Comparison of ENCODE assay signal across 11 mouse cellular contexts in the genomic region with DNA sequence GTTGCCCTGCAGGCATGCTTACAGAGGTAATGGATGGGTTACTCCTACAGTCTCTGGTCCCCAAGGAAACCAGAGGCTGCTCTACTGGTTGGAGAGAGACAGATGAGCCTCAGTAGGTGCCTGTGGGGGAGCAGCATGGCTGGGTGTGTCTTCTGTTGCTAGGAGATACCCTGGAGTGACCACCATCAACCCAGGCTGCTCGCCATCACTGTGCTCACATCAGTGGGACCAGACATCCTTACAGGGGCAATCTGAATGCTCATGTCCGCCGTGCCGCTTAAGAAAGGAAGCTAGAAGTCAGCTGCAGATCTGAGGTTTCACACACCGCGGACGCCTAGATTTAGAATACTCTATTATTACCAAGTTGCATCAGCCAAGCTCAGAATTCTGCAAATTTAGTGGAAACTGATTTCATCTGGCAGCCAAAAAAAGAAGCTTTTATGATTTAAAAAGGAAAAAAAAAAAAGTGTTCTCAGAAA. TPM values are rescaled to one million over a fixed set of nuclear protein-coding genes. Genes with fewer than 3 reads are reported as not detected.
DNase-seq lines count a peak whose midpoint lies in the region; ATAC-seq and TF ChIP-seq lines count a peak whose summit lies in the region.
"Had no signal": no experiment of that assay in that cellular context is flagged by ENCODE, and none has a peak within 500 bp of the region (broad histone marks: within the 10 kb centered on the region; RNA-seq: fewer than 3 reads in every experiment).

No protein-coding gene starts in this region.

- peak; percentile 85 for ATAC-seq in hindbrain, embryonic 11.5 days (ENCODE audit: low FRiP score)
- ATAC-seq in midbrain, postnatal 0 days (ENCODE audit: low FRiP score), result no peak
- no peak for ATAC-seq in lung, postnatal 0 days

- TF ChIP-seq EP300 in lung, postnatal 0 days (IDR thresholded peaks at IDR 0.05), result no peak

- no peak overlapping the region for H3K4me3 ChIP-seq in hindbrain, embryonic 11.5 days (ENCODE audit: low read depth, low read length)
- no peak overlapping the region for H3K4me3 ChIP-seq in midbrain, postnatal 0 days (ENCODE audit: low read depth, low read length)
- no peak overlapping the region for H3K4me3 ChIP-seq in lung, postnatal 0 days (ENCODE audit: low read depth, low read length)
- H3K4me3 ChIP-seq: limb, embryonic 13.5 days; megakaryocyte, embryonic 14.5 days had no signal

- no peaks in the 10 kb centered on the region for H3K9me3 ChIP-seq in hindbrain, embryonic 11.5 days (ENCODE audit: control insufficient read depth, low read length)
- H3K9me3 ChIP-seq in midbrain, postnatal 0 days (ENCODE audit: low read length), result no peaks in the 10 kb centered on the region
- H3K9me3 ChIP-seq in lung, postnatal 0 days (ENCODE audit: low read length), result no peaks in the 10 kb centered on the region
- H3K9me3 ChIP-seq: limb, embryonic 13.5 days; megakaryocyte, embryonic 14.5 days had no signal

- TF ChIP-seq CTCF in midbrain, postnatal 0 days (IDR thresholded peaks at IDR 0.05), result no peak
- no peak for TF ChIP-seq CTCF in lung, postnatal 0 days (IDR thresholded peaks at IDR 0.05)

- H3K27ac ChIP-seq in hindbrain, embryonic 11.5 days (ENCODE audit: low read depth, low read length), result no peak overlapping the region
- no peak overlapping the region for H3K27ac ChIP-seq in midbrain, postnatal 0 days (ENCODE audit: low read depth, low read length)
- H3K27ac ChIP-seq in lung, postnatal 0 days (ENCODE audit: low read length), result no peak overlapping the region
- H3K27ac ChIP-seq: limb, embryonic 13.5 days had no signal

- H3K4me1 ChIP-seq in hindbrain, embryonic 11.5 days (replicated peaks; ENCODE audit: control insufficient read depth, insufficient read depth, low read length), result no peaks in the 10 kb centered on the region
- no peaks in the 10 kb centered on the region for H3K4me1 ChIP-seq in midbrain, postnatal 0 days (ENCODE audit: insufficient read depth, low read length)
- no peaks in the 10 kb centered on the region for H3K4me1 ChIP-seq in lung, postnatal 0 days (ENCODE audit: insufficient read depth, low read depth, low read length)

- DNase-seq in right cerebral cortex, adult 18-20 months, result peak; percentile 38
- DNase-seq in right cerebral cortex, postnatal 4 days, result no peak
- peak; percentile 43 for DNase-seq in hindbrain, embryonic 11.5 days (ENCODE audit: low spot score)
- peak; percentile 25 for DNase-seq in midbrain, postnatal 0 days (ENCODE audit: low spot score)
- no peak for DNase-seq in lung, postnatal 0 days (ENCODE audit: low spot score)
- no peak for DNase-seq in adrenal gland, postnatal 10 days
- DNase-seq in liver, result no peak
- no peak for DNase-seq in thymus, postnatal 0 days (ENCODE audit: low spot score)

- no peak overlapping the region for H3K4me2 ChIP-seq in hindbrain, embryonic 11.5 days (replicated peaks; ENCODE audit: low read depth, low read length)
- no peak overlapping the region for H3K4me2 ChIP-seq in midbrain, postnatal 0 days (ENCODE audit: low read depth, low read length, poor library complexity, severe bottlenecking)
- H3K4me2 ChIP-seq in lung, postnatal 0 days (replicated peaks; ENCODE audit: low read depth, low read length), result no peak overlapping the region
- H3K4me2 ChIP-seq: limb, embryonic 13.5 days had no signal

- H3K36me3 ChIP-seq in hindbrain, embryonic 11.5 days (ENCODE audit: control insufficient read depth, insufficient read depth, low read length), result no peaks in the 10 kb centered on the region
- no peaks in the 10 kb centered on the region for H3K36me3 ChIP-seq in midbrain, postnatal 0 days (ENCODE audit: insufficient read depth, low read length)
- no peaks in the 10 kb centered on the region for H3K36me3 ChIP-seq in lung, postnatal 0 days (ENCODE audit: insufficient read depth, low read length)
- H3K36me3 ChIP-seq: limb, embryonic 13.5 days had no signal

- H3K9ac ChIP-seq in hindbrain, embryonic 11.5 days (ENCODE audit: low read depth, low read length), result no peak overlapping the region
- no peak overlapping the region for H3K9ac ChIP-seq in midbrain, postnatal 0 days (replicated peaks; ENCODE audit: low read length, poor library complexity, severe bottlenecking)
- H3K9ac ChIP-seq in lung, postnatal 0 days (replicated peaks; ENCODE audit: low read depth), result no peak overlapping the region
- H3K9ac ChIP-seq: limb, embryonic 13.5 days had no signal

- WGBS in hindbrain, embryonic 11.5 days, result 65% methylated on average over 7 of the region's 7 CpGs
- WGBS in midbrain, postnatal 0 days, result 51% methylated on average over 7 of the region's 7 CpGs
- 81% methylated on average over 7 of the region's 7 CpGs for WGBS in lung, postnatal 0 days

- H3K27me3 ChIP-seq in hindbrain, embryonic 11.5 days (ENCODE audit: control insufficient read depth, insufficient read depth, low read length), result no peaks in the 10 kb centered on the region
- H3K27me3 ChIP-seq in midbrain, postnatal 0 days (ENCODE audit: insufficient read depth, low read length), result no peaks in the 10 kb centered on the region
- H3K27me3 ChIP-seq in lung, postnatal 0 days (replicated peaks; ENCODE audit: insufficient read depth, low read length), result no peaks in the 10 kb centered on the region
- H3K27me3 ChIP-seq: limb, embryonic 13.5 days; megakaryocyte, embryonic 14.5 days had no signal

RNA-seq across cellular contexts. Expression of gene Plekhm3, which starts 21.7 kb away (rescaled TPM):
- polyA plus RNA-seq in hindbrain, embryonic 11.5 days (2014; fragmentation: Nextera tagmentation; extraction: Ambion mirVana), result 6.8 and 9.6 TPM in 2 replicates
- total RNA-seq in midbrain, postnatal 0 days (2014; rRNA removed), result 14.6 and 21.9 TPM in 2 replicates
- polyA plus RNA-seq in midbrain, postnatal 0 days (2015; fragmentation: Nextera tagmentation; extraction: Ambion mirVana), result 5.6 and 5.9 TPM in 2 replicates
- 4.7 and 5.8 TPM in 2 replicates for polyA plus RNA-seq in lung, postnatal 0 days (2015; fragmentation: Nextera tagmentation; extraction: Ambion mirVana)
- 10 to 100 TPM; 16.2 to 22.5 TPM for total RNA-seq in adrenal gland, postnatal 10 days (2021)
- polyA plus RNA-seq in thymus, postnatal 0 days (2015; fragmentation: Nextera tagmentation; extraction: Ambion mirVana), result 2.9 and 5.2 TPM in 2 replicates

RNA-seq across cellular contexts. Expression of gene Akr1cl, which starts 54.2 kb away (rescaled TPM):
- 0.36 and 0.68 TPM in 2 replicates for polyA plus RNA-seq in hindbrain, embryonic 11.5 days (2014; fragmentation: Nextera tagmentation; extraction: Ambion mirVana)
- not detected in 2 replicates for total RNA-seq in midbrain, postnatal 0 days (2014; rRNA removed)
- not detected in 2 replicates for polyA plus RNA-seq in midbrain, postnatal 0 days (2015; fragmentation: Nextera tagmentation; extraction: Ambion mirVana)
- not detected in 2 replicates for polyA plus RNA-seq in lung, postnatal 0 days (2015; fragmentation: Nextera tagmentation; extraction: Ambion mirVana)
- 100 to 1,000 TPM; 263 to 490 TPM for total RNA-seq in adrenal gland, postnatal 10 days (2021)
- polyA plus RNA-seq in thymus, postnatal 0 days (2015; fragmentation: Nextera tagmentation; extraction: Ambion mirVana), result 0.39 and 0.72 TPM in 2 replicates
- polyA plus RNA-seq: stomach, embryonic 14.5 days had no signal

Comparison
In these comparisons a context has a peak if more than half of its experiments do, and no peak if none do; other contexts are left out.
1. DNase-seq: peak in right cerebral cortex, adult 18-20 months (single experiment), hindbrain, embryonic 11.5 days (single experiment) and midbrain, postnatal 0 days (single experiment); none in right cerebral cortex, postnatal 4 days (single experiment), lung, postnatal 0 days (single experiment), adrenal gland, postnatal 10 days (single experiment), liver (single experiment) and thymus, postnatal 0 days (single experiment).